In the genomic region with DNA sequence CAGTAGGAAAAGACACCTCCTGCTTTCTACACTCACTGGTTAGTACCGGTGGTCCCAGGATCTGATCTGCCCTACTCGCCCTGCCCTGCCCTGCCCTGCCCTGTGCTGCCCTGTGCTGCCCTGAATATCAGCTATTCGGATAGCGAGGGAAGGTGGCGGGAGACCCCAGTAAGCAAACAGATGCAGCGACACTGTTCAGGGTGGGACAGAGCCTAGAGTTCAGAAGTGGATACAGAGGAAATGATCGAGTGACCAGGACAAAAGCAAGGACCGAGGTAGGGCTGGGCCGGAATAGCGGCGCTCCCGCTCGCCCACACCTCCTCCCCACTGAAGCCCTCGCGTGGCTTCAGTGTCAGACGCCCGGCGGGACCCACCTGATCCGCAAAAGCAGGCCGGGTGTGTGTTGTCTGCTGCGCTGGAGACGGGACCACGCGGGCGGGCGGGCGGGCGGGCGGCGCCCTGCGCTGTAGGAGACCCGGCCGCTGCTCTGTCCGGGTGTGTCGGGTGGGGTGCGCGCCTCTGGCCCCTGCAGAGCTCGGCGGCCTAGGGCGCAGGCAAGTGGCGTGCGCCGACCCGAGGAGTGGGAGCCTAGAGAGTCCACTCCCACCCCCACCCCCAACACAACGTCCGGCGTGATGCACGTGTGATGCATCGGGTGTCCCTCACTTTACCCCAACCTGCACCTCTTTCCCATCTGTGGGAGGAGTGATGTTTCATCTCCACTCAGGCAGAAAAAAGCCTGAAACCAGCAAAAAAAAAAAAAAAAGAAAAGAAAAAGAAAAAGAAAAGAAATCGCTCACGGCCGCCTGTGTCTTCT, we compare ENCODE assay signal across 8 mouse cellular contexts. TPM values are rescaled to one million over a fixed set of nuclear protein-coding genes. Genes with fewer than 3 reads are reported as not detected.
DNase-seq lines count a peak whose midpoint lies in the region; ATAC-seq and TF ChIP-seq lines count a peak whose summit lies in the region.

No protein-coding gene starts in this region.

- TF ChIP-seq POLR2A in heart, adult 2 months (IDR thresholded peaks at IDR 0.05; ENCODE audit: insufficient read depth, low read depth, low read length), result no peak

- ATAC-seq in Patski, result peak; percentile 51
- ATAC-seq in forebrain, embryonic 15.5 days (replicated peaks), result peak; percentile 69
- ATAC-seq in kidney, postnatal 0 days (replicated peaks; ENCODE audit: low FRiP score, low read depth), result peak; percentile 60
- peak; percentile 79 for ATAC-seq in midbrain, embryonic 13.5 days

- H3K79me2 ChIP-seq in heart, adult 2 months (replicated peaks; ENCODE audit: control insufficient read depth, insufficient read depth, low read length), result no peaks in the 10 kb centered on the region

- peak; percentile 57 to 61 for DNase-seq in heart, adult 2 months
- no peak for DNase-seq in heart, adult 8-10 months (ENCODE audit: low spot score)
- DNase-seq in Patski (ENCODE audit: low read depth, low spot score), result no peak
- peak; percentile 58 for DNase-seq in kidney, postnatal 0 days (ENCODE audit: low spot score)
- DNase-seq in left cerebral cortex, adult 11 months (ENCODE audit: low spot score), result no peak
- no peak for DNase-seq in right cerebral cortex, postnatal 4 days

- H3K9ac ChIP-seq in heart, adult 2 months (ENCODE audit: low read depth, low read length), result peak overlapping the region; percentile 78
- peak overlapping the region; percentile 56 for H3K9ac ChIP-seq in forebrain, embryonic 15.5 days (replicated peaks)
- peak overlapping the region; percentile 70 for H3K9ac ChIP-seq in kidney, postnatal 0 days (ENCODE audit: low read depth, low read length)
- H3K9ac ChIP-seq in midbrain, embryonic 13.5 days (replicated peaks), result peak overlapping the region; percentile 71

- no peaks in the 10 kb centered on the region for H3K36me3 ChIP-seq in heart, adult 2 months (ENCODE audit: control insufficient read depth, insufficient read depth, low read length)
- H3K36me3 ChIP-seq in forebrain, embryonic 15.5 days, result no peaks in the 10 kb centered on the region
- no peaks in the 10 kb centered on the region for H3K36me3 ChIP-seq in kidney, postnatal 0 days (ENCODE audit: insufficient read depth, low read length)
- no peaks in the 10 kb centered on the region for H3K36me3 ChIP-seq in midbrain, embryonic 13.5 days

- H3K9me3 ChIP-seq in forebrain, embryonic 15.5 days, result no peaks in the 10 kb centered on the region
- no peaks in the 10 kb centered on the region for H3K9me3 ChIP-seq in kidney, postnatal 0 days (replicated peaks; ENCODE audit: low read length)
- no peaks in the 10 kb centered on the region for H3K9me3 ChIP-seq in midbrain, embryonic 13.5 days

- intact Hi-C loops in heart, adult 2 months (cut with DNase I), result loop anchor here (1.0 to 2.0 kb wide), 3 partner anchors 16 to 45 kb away; no protein-coding TSS in a partner anchor

- POLR2A ChIA-PET in Patski (lab: Charles Lee), result no interaction called here

- H3K27me3 ChIP-seq in heart, adult 2 months (ENCODE audit: control insufficient read depth, insufficient read depth, low read length), result no peaks in the 10 kb centered on the region
- H3K27me3 ChIP-seq in Patski, result no peaks in the 10 kb centered on the region
- peaks cover 13% of the 10 kb centered on the region; the same call in 1 of the 2 replicates for H3K27me3 ChIP-seq in forebrain, embryonic 15.5 days
- H3K27me3 ChIP-seq in kidney, postnatal 0 days (ENCODE audit: insufficient read depth, low read length), result no peaks in the 10 kb centered on the region
- peaks cover 20% of the 10 kb centered on the region for H3K27me3 ChIP-seq in midbrain, embryonic 13.5 days

- peak overlapping the region; percentile 81 for H3K27ac ChIP-seq in heart, adult 2 months
- H3K27ac ChIP-seq in forebrain, embryonic 15.5 days (replicated peaks), result no peak overlapping the region
- H3K27ac ChIP-seq in kidney, postnatal 0 days, result peak overlapping the region; percentile 71
- H3K27ac ChIP-seq in midbrain, embryonic 13.5 days, result no peak overlapping the region

- H3K4me3 ChIP-seq in heart, adult 2 months, result peak overlapping the region; percentile 51
- H3K4me3 ChIP-seq in forebrain, embryonic 15.5 days, result peak overlapping the region; percentile 52
- H3K4me3 ChIP-seq in kidney, postnatal 0 days (replicated peaks; ENCODE audit: low read depth, low read length), result peak overlapping the region; percentile 55
- H3K4me3 ChIP-seq in midbrain, embryonic 13.5 days (replicated peaks), result peak overlapping the region; percentile 55

- peak overlapping the region; percentile 87 for H3K4me2 ChIP-seq in forebrain, embryonic 15.5 days (replicated peaks)
- H3K4me2 ChIP-seq in kidney, postnatal 0 days (ENCODE audit: low read length), result peak overlapping the region; percentile 88
- H3K4me2 ChIP-seq in midbrain, embryonic 13.5 days (replicated peaks), result peak overlapping the region; percentile 86

- CTCF ChIA-PET in Patski (lab: Charles Lee), result no interaction called here

- no peak for TF ChIP-seq EP300 in heart, adult 2 months (IDR thresholded peaks at IDR 0.05; ENCODE audit: insufficient read depth, low read depth, low read length)

- in situ Hi-C loops in Patski (cut with MboI; ENCODE audit: low pct_unique_long_range_greater_than_20kb), result no loop called here

- no peak for TF ChIP-seq CTCF in heart, adult 2 months (IDR thresholded peaks at IDR 0.05)
- TF ChIP-seq CTCF in Patski (IDR thresholded peaks at IDR 0.05), result no peak
- no peak for TF ChIP-seq CTCF in kidney, postnatal 0 days (IDR thresholded peaks at IDR 0.05; ENCODE audit: low read depth)

- peaks cover 4% of the 10 kb centered on the region; the same call in 1 of the 2 replicates for H3K4me1 ChIP-seq in heart, adult 2 months (ENCODE audit: control insufficient read depth, insufficient read depth, low read length)
- H3K4me1 ChIP-seq in forebrain, embryonic 15.5 days, result peaks cover 20% of the 10 kb centered on the region
- peaks cover 7% of the 10 kb centered on the region for H3K4me1 ChIP-seq in kidney, postnatal 0 days (replicated peaks; ENCODE audit: insufficient read depth, low read length)
- H3K4me1 ChIP-seq in midbrain, embryonic 13.5 days (replicated peaks), result peaks cover 22% of the 10 kb centered on the region

- 5% methylated on average over 52 of the region's 52 CpGs for WGBS in heart, adult 2 months
- under 1% methylated on average over 52 of the region's 52 CpGs for WGBS in forebrain, embryonic 15.5 days
- WGBS in kidney, postnatal 0 days, result 1% methylated on average over 52 of the region's 52 CpGs
- WGBS in midbrain, embryonic 13.5 days, result 2% methylated on average over 52 of the region's 52 CpGs

RNA-seq across cellular contexts. Expression of a gene that starts 0.9 kb away (rescaled TPM):
- 10 to 100 TPM; 15.4 to 15.5 TPM for total RNA-seq in heart, adult 2 months (2021)
- polyA plus RNA-seq in heart, adult 2 months (2012; rRNA removed), result 8.6 and 16.0 TPM in 2 replicates
- total RNA-seq in heart, adult 8-10 months (2022), result 10 to 100 TPM in 3 of 4 experiments, 1 to 10 TPM in 1; 9.9 to 18.2 (median 14.5) TPM
- 25.5 TPM for polyA plus RNA-seq in Patski (2021)
- 4.8 and 5.8 TPM in 2 replicates for polyA plus RNA-seq in forebrain, embryonic 15.5 days (2015; fragmentation: Nextera tagmentation; extraction: Ambion mirVana)
- polyA plus RNA-seq in kidney, postnatal 0 days (2015; fragmentation: Nextera tagmentation; extraction: Ambion mirVana), result 16.2 and 16.5 TPM in 2 replicates
- polyA plus RNA-seq in midbrain, embryonic 13.5 days (2015; fragmentation: Nextera tagmentation; extraction: Ambion mirVana), result 4.8 and 5.0 TPM in 2 replicates

Comparison
In these comparisons a context has a peak if more than half of its experiments do, and no peak if none do; other contexts are left out.
1. DNase-seq: peak in heart, adult 2 months (2 of 2) and kidney, postnatal 0 days (single experiment); none in heart, adult 8-10 months (single experiment), Patski (single experiment), left cerebral cortex, adult 11 months (single experiment) and right cerebral cortex, postnatal 4 days (single experiment).
2. H3K27ac ChIP-seq: peak in heart, adult 2 months (single experiment) and kidney, postnatal 0 days (single experiment); none in forebrain, embryonic 15.5 days (single experiment) and midbrain, embryonic 13.5 days (single experiment).
3. Peak in every context shown above with its lines, with median percentiles within 50 percentile points of each other: H3K4me3 ChIP-seq, H3K9ac ChIP-seq, ATAC-seq and H3K4me2 ChIP-seq.